In genomic region chr5:28955036-28955435, GRCm38 (mm10) we compare ENCODE assay signal across 11 mouse cellular contexts.
DNase-seq lines count a peak whose midpoint lies in the region; TF ChIP-seq lines count a peak whose summit lies in the region.
"Had no signal": no experiment of that assay in that cellular context is flagged by ENCODE, and none has a peak within 500 bp of the region (broad histone marks: within the 10 kb centered on the region; RNA-seq: fewer than 3 reads in every experiment).

No protein-coding gene starts in this region.

- no peak for TF ChIP-seq CTCF in left cerebral cortex, adult 2 months (IDR thresholded peaks at IDR 0.05)

- H3K4me3 ChIP-seq in heart, embryonic 10.5 days: no peak overlapping the region
- H3K4me3 ChIP-seq in left cerebral cortex, adult 2 months: no peak overlapping the region
- H3K4me3 ChIP-seq: erythroblast, embryonic 14.5 days; heart, embryonic 13.5 days had no signal

- DNase-seq in heart, embryonic 10.5 days (ENCODE audit: low spot score): peak; percentile 81
- no peak for DNase-seq in heart, adult 8-10 months (ENCODE audit: low spot score)
- peak; percentile 9 for DNase-seq in ovary, postnatal 14 days (ENCODE audit: low spot score)
- DNase-seq in ovary, adult 18-20 months (ENCODE audit: low spot score): no peak
- DNase-seq in heart, postnatal 36 days: peak; percentile 7 to 9
- DNase-seq in yolk sac, embryonic 10.5 days (ENCODE audit: low spot score): peak; percentile 21
- DNase-seq in thymus, postnatal 10 days (ENCODE audit: low spot score in 2 of 2): no peak
- no peak for DNase-seq in left cerebral cortex, adult 2 months (ENCODE audit: extremely low spot score in 1 of 2, low spot score in 2 of 2)
- DNase-seq: layer of hippocampus, adult 9-11 months had no signal

- H3K27ac ChIP-seq in heart, embryonic 10.5 days: no peak overlapping the region
- no peak overlapping the region for H3K27ac ChIP-seq in left cerebral cortex, adult 2 months
- H3K27ac ChIP-seq: heart, embryonic 13.5 days had no signal

- no peaks in the 10 kb centered on the region for H3K4me1 ChIP-seq in heart, embryonic 10.5 days
- H3K4me1 ChIP-seq: heart, embryonic 13.5 days had no signal

- intact Hi-C loops in heart, postnatal 36 days (cut with DNase I): no loop called here
- intact Hi-C loops in left cerebral cortex, adult 2 months (cut with DNase I): no loop called here

- H3K9me3 ChIP-seq in heart, embryonic 10.5 days: no peaks in the 10 kb centered on the region
- H3K9me3 ChIP-seq: heart, embryonic 13.5 days had no signal

- H3K27me3 ChIP-seq in heart, embryonic 10.5 days (ENCODE audit: insufficient read depth, poor library complexity, severe bottlenecking): no peaks in the 10 kb centered on the region
- H3K27me3 ChIP-seq: heart, embryonic 13.5 days had no signal

- no peaks in the 10 kb centered on the region for H3K36me3 ChIP-seq in heart, embryonic 10.5 days
- H3K36me3 ChIP-seq: heart, embryonic 13.5 days had no signal

Comparison
In these comparisons a context has a peak if more than half of its experiments do, and no peak if none do; other contexts are left out.
1. DNase-seq: peak in heart, embryonic 10.5 days (single experiment), ovary, postnatal 14 days (single experiment), heart, postnatal 36 days (2 of 2) and yolk sac, embryonic 10.5 days (single experiment); none in heart, adult 8-10 months (single experiment), ovary, adult 18-20 months (single experiment), thymus, postnatal 10 days (0 of 2) and left cerebral cortex, adult 2 months (0 of 2).